Mouse (Mus musculus) left cerebral cortex, adult 8-10 months (tissue): Measurements from ENCODE around the gene Nuf2. TPM values are rescaled to one million over a fixed set of nuclear protein-coding genes. Genes with fewer than 3 reads are reported as not detected.

ENCODE experiments used
- DNase-seq, 2 experiments: peaks; one replicate each; pipeline ENCODE4 v3.0.0; 2022; ENCODE audit warnings: low spot score in 2 of 2
- total RNA-seq, 4 experiments: library from RNA; stranded (reverse); gene quantifications; 2 replicates each; pipeline ENCODE4 v1.2.4; 2022

Gene Nuf2
- total RNA-seq, 4 experiments from 2014 or later, result 1.6 to 2.9 (median 2.2) TPM

DNA sequence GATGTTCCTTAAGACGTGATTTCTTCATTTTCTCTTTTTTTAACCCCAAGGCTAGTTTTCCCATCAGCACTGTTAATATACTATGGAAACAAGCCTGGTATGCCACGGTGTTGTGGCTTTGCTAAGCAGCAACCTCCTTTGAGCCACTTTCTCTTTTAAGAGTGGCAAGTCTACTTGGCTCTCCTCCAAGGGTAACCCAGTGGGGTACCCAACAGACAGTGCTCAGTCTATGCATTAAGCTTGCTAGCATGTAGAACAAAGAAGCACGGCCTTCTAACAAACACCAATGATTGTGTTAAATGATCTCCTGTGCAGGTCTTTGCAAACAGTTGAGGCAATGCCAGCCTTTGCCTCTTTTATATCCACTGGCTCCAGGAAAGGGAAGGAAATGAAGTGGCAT lies 60.1 kb downstream of the Nuf2 start:
- no peak for DNase-seq

DNA sequence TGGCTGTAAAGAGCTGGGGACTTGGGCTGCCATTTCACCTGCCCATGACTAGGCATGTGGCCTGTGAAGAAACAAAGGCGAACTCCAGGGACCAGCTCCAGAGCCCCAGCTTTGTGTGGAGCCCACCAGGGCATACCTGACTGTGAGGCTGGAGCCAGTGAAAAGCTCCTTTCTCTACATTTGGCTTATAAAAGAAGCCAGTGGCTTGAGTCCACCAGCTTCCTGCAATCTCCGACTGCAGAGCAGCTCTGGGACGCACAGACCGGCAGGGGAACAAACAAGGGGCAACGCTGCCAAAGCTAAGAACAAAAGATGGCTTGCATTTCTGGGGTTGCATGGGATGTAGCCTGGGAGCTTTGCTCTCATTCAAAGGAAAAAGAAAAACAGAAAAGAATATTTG lies 63.5 kb downstream of the Nuf2 start:
- DNase-seq, result peak in 1 of 2 experiments; percentile 61

DNA sequence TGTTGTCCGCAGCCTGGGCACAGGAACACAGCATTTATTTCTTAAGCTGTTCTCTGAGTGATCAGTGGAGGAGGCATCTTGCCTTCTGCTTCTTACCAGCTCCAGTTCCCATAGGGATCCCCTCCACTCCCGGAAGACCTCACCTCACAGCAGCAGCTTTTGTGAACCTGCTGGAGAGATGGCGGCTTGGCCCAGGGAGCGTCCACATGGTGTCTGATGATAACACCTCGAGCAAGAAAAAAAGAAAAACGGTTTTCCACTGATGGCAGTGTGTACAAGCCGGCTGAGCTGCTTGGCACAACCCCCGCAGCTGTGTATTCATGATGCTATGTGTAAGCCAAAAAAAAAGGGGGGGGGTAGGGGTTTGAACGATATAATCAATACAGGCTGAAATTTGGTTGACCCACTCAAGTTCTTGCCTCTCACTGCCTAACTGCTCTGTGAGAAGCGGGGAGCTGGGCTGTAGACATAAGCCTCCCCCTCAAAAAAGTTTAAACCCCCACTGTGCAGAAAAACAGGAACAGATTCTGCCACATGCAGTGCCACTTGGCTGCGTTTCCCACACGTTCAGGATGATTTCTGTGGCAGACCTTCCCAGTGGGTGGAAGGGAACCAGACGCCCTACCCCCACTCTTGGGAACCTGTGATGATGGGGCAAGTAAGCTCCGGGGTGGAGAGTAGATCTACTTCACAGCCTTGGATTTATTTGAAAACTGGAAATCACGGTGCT lies 68.7 kb downstream of the Nuf2 start:
- DNase-seq, result peak; percentile 30 to 75

DNA sequence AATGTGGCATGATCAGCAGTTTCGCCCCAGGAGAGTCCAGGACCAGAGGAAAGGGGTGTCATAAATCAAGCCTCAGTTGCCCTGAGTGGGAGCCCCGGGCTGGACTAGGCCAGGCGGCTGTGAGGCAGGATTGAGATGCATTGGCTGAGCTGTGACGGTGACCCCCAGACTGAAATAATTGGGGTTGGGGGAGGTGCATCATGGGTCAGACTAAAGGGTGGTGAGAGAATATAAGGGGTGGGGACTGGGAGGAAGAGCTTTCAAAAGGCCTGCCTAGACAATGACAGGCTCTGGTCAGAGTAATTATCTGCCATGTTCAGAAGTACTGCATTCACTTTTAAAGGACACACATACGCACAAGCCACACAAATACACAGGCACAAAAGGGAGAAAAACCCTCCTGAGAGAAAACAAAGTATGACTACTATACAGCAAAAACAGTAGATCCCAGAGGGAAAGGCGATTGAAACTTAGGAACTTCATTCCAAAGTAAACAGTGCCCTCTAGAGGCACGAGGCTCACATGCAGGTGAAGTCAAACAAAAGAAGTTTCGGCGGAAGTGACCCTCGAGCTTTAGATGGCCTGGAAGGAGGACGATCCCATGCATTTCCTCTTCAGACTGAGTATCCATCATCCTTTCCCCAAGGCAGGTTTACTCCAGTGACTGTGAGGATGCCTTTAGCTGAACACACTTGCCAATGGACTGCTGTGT lies 72.0 kb downstream of the Nuf2 start:
- peak in 1 of 2 experiments; percentile 25 for DNase-seq

Other genes starting within 250 kb of the Nuf2 start
- gene Rgs5, start 124.0 kb upstream of the Nuf2 start, total RNA-seq, result 10 to 100 TPM; 40.0 to 44.9 (median 41.0) TPM
- gene Rgs4, start 216.2 kb upstream of the Nuf2 start, total RNA-seq, result 100 to 1,000 TPM; 299 to 399 (median 336) TPM